Mouse (Mus musculus) midbrain, embryonic 10.5 days (tissue): Measurements from ENCODE around the gene 4921536K21Rik. TPM values are rescaled to one million over a fixed set of nuclear protein-coding genes. Genes with fewer than 3 reads are reported as not detected.

ENCODE experiments used
- DNase-seq: peaks from one replicate; pipeline ENCODE4 v3.0.0-alpha.2; 2017; ENCODE audit warnings: low spot score
- H3K27ac ChIP-seq: fragments of 300-500 bp; sonication (generic); replicated peaks from 2 replicates; pipeline ENCODE4 v1.5.1; 2016; ENCODE audit warnings: mild to moderate bottlenecking
- H3K27me3 ChIP-seq: fragments of 300-500 bp; sonication (generic); 2 replicates; pipeline ENCODE4 v1.6.1; 2016; ENCODE audit warnings: low read depth, mild to moderate bottlenecking; ENCODE audit not compliant: poor library complexity, severe bottlenecking
- H3K36me3 ChIP-seq: fragments of 300-500 bp; sonication (generic); 2 replicates; pipeline ENCODE4 v1.6.1; 2016; ENCODE audit warnings: mild to moderate bottlenecking, moderate library complexity
- H3K4me1 ChIP-seq: fragments of 300-500 bp; sonication (generic); 2 replicates; pipeline ENCODE4 v1.6.1; 2016
- H3K4me3 ChIP-seq: fragments of 300-500 bp; sonication (generic); 2 replicates; pipeline ENCODE4 v1.5.1; 2016; ENCODE audit warnings: mild to moderate bottlenecking, moderate library complexity
- H3K9me3 ChIP-seq: fragments of 300-500 bp; sonication (generic); replicated peaks from 2 replicates; pipeline ENCODE4 v1.6.1; 2016; ENCODE audit warnings: mild to moderate bottlenecking
- WGBS: fragments of 180-500 bp; shearing (Covaris S2); methylation state at CpG from one replicate; pipeline ENCODE4 v1.1.7; 2016; 5-methylcytosine and 5-hydroxymethylcytosine counted together
- polyA plus RNA-seq: library from polyadenylated mRNA; unstranded; fragments of >200 nt; fragmentation: Nextera tagmentation; extraction: Ambion mirVana; gene quantifications from 2 replicates; pipeline ENCODE4 v1.2.1, GENCODE M21; 2016

4921536K21Rik gene
- polyA plus RNA-seq, 1 experiment from 2014 or later: 1.4 TPM

- no peak for DNase-seq
- WGBS: 84% methylated on average over 15 of the region's 15 CpGs
- Histone ChIP-seq H3K27ac (no peak overlapping the region), H3K4me3 (no peak overlapping the region), H3K27me3 (no peaks in the 10 kb centered on the region), H3K4me1 (no peaks in the 10 kb centered on the region), H3K9me3 (0 out of 2 replicates have a peak, but pooled peaks cover under 1% of the 10 kb centered on the region), H3K36me3 (no peaks in the 10 kb centered on the region)
Measured at GRCm38 (mm10) chr11:3849469-3850314, 45.2 kb downstream of the 4921536K21Rik start.

- Histone ChIP-seq H3K36me3 (no peaks in the 10 kb centered on the region), H3K27me3 (no peaks in the 10 kb centered on the region), H3K4me1 (no peaks in the 10 kb centered on the region), H3K27ac (no peak overlapping the region), H3K9me3 (no peaks in the 10 kb centered on the region), H3K4me3 (no peak overlapping the region)
- DNase-seq: no peak
- WGBS: 74% methylated on average over 2 of the region's 2 CpGs
Measured at GRCm38 (mm10) chr11:3846351-3846750, 48.5 kb downstream of the 4921536K21Rik start.

- no peaks in the 10 kb centered on the region for H3K27me3 ChIP-seq
- H3K36me3 ChIP-seq: no peaks in the 10 kb centered on the region
- no peak overlapping the region for H3K27ac ChIP-seq
- no peak for DNase-seq
- no peak overlapping the region for H3K4me3 ChIP-seq
- WGBS: 86% methylated on average over 17 of the region's 17 CpGs
- H3K9me3 ChIP-seq: no peaks in the 10 kb centered on the region
- no peaks in the 10 kb centered on the region for H3K4me1 ChIP-seq
Measured at GRCm38 (mm10) chr11:3843943-3844734, 50.8 kb downstream of the 4921536K21Rik start.

Other genes starting within 250 kb of the 4921536K21Rik start
- gene Morc2a, start 245.9 kb downstream of the 4921536K21Rik start, polyA plus RNA-seq: 35.6 and 40.7 TPM in 2 replicates
- 1.4 and 2.2 TPM in 2 replicates for gene Osbp2, start 31.2 kb downstream of the 4921536K21Rik start, polyA plus RNA-seq
- 18.9 and 23.2 TPM in 2 replicates for gene Dusp18, start 142 bp upstream of the 4921536K21Rik start, polyA plus RNA-seq
- 5.2 and 5.5 TPM in 2 replicates for gene Slc35e4, start 19.6 kb upstream of the 4921536K21Rik start, polyA plus RNA-seq
- 24.5 and 28.1 TPM in 2 replicates for gene Tcn2, start 37.1 kb upstream of the 4921536K21Rik start, polyA plus RNA-seq
- gene Pes1, start 68.9 kb upstream of the 4921536K21Rik start, polyA plus RNA-seq: 96.3 and 103 TPM in 2 replicates
- 0.19 and 0.33 TPM in 2 replicates for gene 4930556J24Rik, start 81.7 kb upstream of the 4921536K21Rik start, polyA plus RNA-seq
- 0.16 TPM in 2 replicates for gene Gal3st1, start 88.5 kb upstream of the 4921536K21Rik start, polyA plus RNA-seq
- gene Sec14l4, start 136.4 kb upstream of the 4921536K21Rik start, polyA plus RNA-seq: not detected in 2 replicates
- not detected in 2 replicates for gene Sec14l3, start 169.7 kb upstream of the 4921536K21Rik start, polyA plus RNA-seq
- gene Mtfp1, start 200.3 kb upstream of the 4921536K21Rik start, polyA plus RNA-seq: 8.1 and 10.3 TPM in 2 replicates
- 2.2 and 2.9 TPM in 2 replicates for gene Sec14l2, start 228.3 kb upstream of the 4921536K21Rik start, polyA plus RNA-seq
- 21.3 and 29.3 TPM in 2 replicates for gene Rnf215, start 240.1 kb upstream of the 4921536K21Rik start, polyA plus RNA-seq